Comparison of ENCODE assay signal across 9 mouse cellular contexts in the genomic region with DNA sequence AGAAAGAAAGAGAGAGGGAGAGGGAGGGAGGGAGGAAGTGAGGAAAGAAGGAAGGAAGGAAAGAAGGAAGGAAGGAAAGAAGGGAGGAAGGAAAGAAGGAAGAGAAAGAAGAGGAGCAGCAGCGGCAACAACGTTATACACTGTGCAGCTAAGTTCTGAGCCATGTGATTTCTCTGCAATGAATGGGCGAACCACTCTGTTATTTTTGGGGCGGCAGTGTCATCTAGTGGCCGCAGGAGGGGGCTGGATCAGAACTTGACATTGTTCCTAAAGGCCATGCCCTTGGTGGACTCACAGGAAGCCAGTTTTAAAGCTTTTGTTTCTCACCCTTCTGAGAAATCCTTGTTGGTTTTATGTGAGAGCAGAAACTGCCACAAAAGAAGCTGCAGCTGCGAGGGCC. TPM values are rescaled to one million over a fixed set of nuclear protein-coding genes. Genes with fewer than 3 reads are reported as not detected.
DNase-seq lines count a peak whose midpoint lies in the region; ATAC-seq and TF ChIP-seq lines count a peak whose summit lies in the region.
"Had no signal": no experiment of that assay in that cellular context is flagged by ENCODE, and none has a peak within 500 bp of the region (broad histone marks: within the 10 kb centered on the region; RNA-seq: fewer than 3 reads in every experiment).

No protein-coding gene starts in this region.

- no peak overlapping the region for H3K27ac ChIP-seq in neural tube, embryonic 15.5 days (replicated peaks)
- peak overlapping the region; percentile 45 for H3K27ac ChIP-seq in heart, embryonic 13.5 days (replicated peaks)
- no peak overlapping the region for H3K27ac ChIP-seq in kidney, postnatal 0 days
- H3K27ac ChIP-seq: embryonic facial prominence, embryonic 12.5 days had no signal

- 0 out of 2 replicates have a peak, but pooled peaks cover 6% of the 10 kb centered on the region for H3K27me3 ChIP-seq in neural tube, embryonic 15.5 days (replicated peaks)
- H3K27me3 ChIP-seq in heart, embryonic 13.5 days (replicated peaks), result no peaks in the 10 kb centered on the region
- H3K27me3 ChIP-seq in kidney, postnatal 0 days (ENCODE audit: insufficient read depth, low read length), result no peaks in the 10 kb centered on the region

- peak; percentile 53 for DNase-seq in neural tube, embryonic 10.5 days (ENCODE audit: extremely low spot score, low spot score)
- DNase-seq in adrenal gland, adult 2 months, result peak; percentile 82
- peak; percentile 90 for DNase-seq in embryo, embryonic 10.5 days (ENCODE audit: low spot score)
- peak; percentile 84 for DNase-seq in kidney, postnatal 0 days (ENCODE audit: low spot score)
- DNase-seq in lung, postnatal 25 days (ENCODE audit: low spot score), result peak; percentile 69
- peak; percentile 74 for DNase-seq in testis, postnatal 10 days (ENCODE audit: low spot score)

- H3K9ac ChIP-seq in neural tube, embryonic 15.5 days (replicated peaks), result no peak overlapping the region
- H3K9ac ChIP-seq in heart, embryonic 13.5 days, result peak overlapping the region; percentile 44; the same call in 1 of the 2 replicates
- H3K9ac ChIP-seq in kidney, postnatal 0 days (ENCODE audit: low read depth, low read length), result no peak overlapping the region
- H3K9ac ChIP-seq: embryonic facial prominence, embryonic 12.5 days had no signal

- TF ChIP-seq CTCF in kidney, postnatal 0 days (IDR thresholded peaks at IDR 0.05; ENCODE audit: low read depth), result peak; percentile 90

- H3K9me3 ChIP-seq in neural tube, embryonic 15.5 days (replicated peaks), result no peaks in the 10 kb centered on the region
- H3K9me3 ChIP-seq in heart, embryonic 13.5 days, result no peaks in the 10 kb centered on the region
- H3K9me3 ChIP-seq in kidney, postnatal 0 days (replicated peaks; ENCODE audit: low read length), result no peaks in the 10 kb centered on the region
- H3K9me3 ChIP-seq: embryonic facial prominence, embryonic 12.5 days had no signal

- H3K4me1 ChIP-seq in neural tube, embryonic 15.5 days, result peaks cover 4% of the 10 kb centered on the region
- peaks cover 52% of the 10 kb centered on the region for H3K4me1 ChIP-seq in heart, embryonic 13.5 days
- 0 out of 2 replicates have a peak, but pooled peaks cover 2% of the 10 kb centered on the region for H3K4me1 ChIP-seq in kidney, postnatal 0 days (replicated peaks; ENCODE audit: insufficient read depth, low read length)

- no peak for ATAC-seq in neural tube, embryonic 15.5 days (ENCODE audit: low FRiP score)
- no peak for ATAC-seq in heart, embryonic 13.5 days (ENCODE audit: extremely low read depth, insufficient number of reproducible peaks, low FRiP score, low TSS enrichment)
- 0 out of 2 replicates have a peak, but pooled peaks have one; percentile 46 for ATAC-seq in kidney, postnatal 0 days (replicated peaks; ENCODE audit: low FRiP score, low read depth)

- no peak overlapping the region for H3K4me2 ChIP-seq in neural tube, embryonic 15.5 days
- H3K4me2 ChIP-seq in heart, embryonic 13.5 days, result peak overlapping the region; percentile 43; the same call in 1 of the 2 replicates
- H3K4me2 ChIP-seq in kidney, postnatal 0 days (ENCODE audit: low read length), result 0 out of 2 replicates have a peak overlapping the region, but pooled peaks have one; percentile 3
- H3K4me2 ChIP-seq: embryonic facial prominence, embryonic 12.5 days had no signal

- 1% methylated on average over 6 of the region's 6 CpGs for WGBS in neural tube, embryonic 15.5 days
- WGBS in heart, embryonic 13.5 days, result 4% methylated on average over 6 of the region's 6 CpGs
- 9% methylated on average over 6 of the region's 6 CpGs for WGBS in kidney, postnatal 0 days

- H3K36me3 ChIP-seq in neural tube, embryonic 15.5 days, result no peaks in the 10 kb centered on the region
- no peaks in the 10 kb centered on the region for H3K36me3 ChIP-seq in heart, embryonic 13.5 days
- no peaks in the 10 kb centered on the region for H3K36me3 ChIP-seq in kidney, postnatal 0 days (ENCODE audit: insufficient read depth, low read length)
- H3K36me3 ChIP-seq: embryonic facial prominence, embryonic 12.5 days had no signal

- no peak overlapping the region for H3K4me3 ChIP-seq in neural tube, embryonic 15.5 days (replicated peaks)
- no peak overlapping the region for H3K4me3 ChIP-seq in heart, embryonic 13.5 days
- no peak overlapping the region for H3K4me3 ChIP-seq in kidney, postnatal 0 days (replicated peaks; ENCODE audit: low read depth, low read length)
- H3K4me3 ChIP-seq: embryonic facial prominence, embryonic 12.5 days had no signal

RNA-seq across cellular contexts. Expression of a gene that starts 5.5 kb away (rescaled TPM):
- 92.6 and 94.7 TPM in 2 replicates for polyA plus RNA-seq in neural tube, embryonic 15.5 days (2015; fragmentation: Nextera tagmentation; extraction: Ambion mirVana)
- total RNA-seq in adrenal gland, adult 2 months (2021), result 10 to 100 TPM; 76.9 to 85.2 TPM
- 60.6 and 72.5 TPM in 2 replicates for polyA plus RNA-seq in adrenal gland, adult 2 months (2012; rRNA removed)
- polyA plus RNA-seq in heart, embryonic 13.5 days (2015; fragmentation: Nextera tagmentation; extraction: Ambion mirVana), result 187 and 209 TPM in 2 replicates
- 70.4 and 72.1 TPM in 2 replicates for polyA plus RNA-seq in kidney, postnatal 0 days (2015; fragmentation: Nextera tagmentation; extraction: Ambion mirVana)
